Mouse (Mus musculus) lung, embryonic 14.5 days (tissue): ENCODE measurements around the gene Grik3. TPM values are rescaled to one million over a fixed set of nuclear protein-coding genes. Genes with fewer than 3 reads are reported as not detected.
A peak's percentile ranks its signal among the peaks of the same experiment; 100 is the strongest.

Source experiments
- ATAC-seq: fragments of 200-750 bp; cut with Nextera tagmentation; 2 replicates; pipeline ENCODE4 v1.8.0; 2017; ENCODE audit warnings: mild to moderate bottlenecking, moderate TSS enrichment, moderate library complexity; ENCODE audit not compliant: insufficient read depth
- DNase-seq: peaks from one replicate; pipeline ENCODE4 v3.0.0-alpha.2; 2015
- H3K27ac ChIP-seq: fragments of 300-500 bp; sonication (generic); 2 replicates; pipeline ENCODE4 v1.5.1; 2014; ENCODE audit warnings: low read depth, mild to moderate bottlenecking, moderate library complexity
- H3K27me3 ChIP-seq: fragments of 300-500 bp; sonication (generic); 2 replicates; pipeline ENCODE4 v1.6.1; 2014; ENCODE audit warnings: low read length, control low read depth; ENCODE audit not compliant: insufficient read depth
- H3K36me3 ChIP-seq: fragments of 300-500 bp; sonication (generic); 2 replicates; pipeline ENCODE4 v1.6.1; 2014; ENCODE audit warnings: control low read depth; ENCODE audit not compliant: insufficient read depth
- H3K4me1 ChIP-seq: fragments of 300-500 bp; sonication (generic); 2 replicates; pipeline ENCODE4 v1.6.1; 2014; ENCODE audit warnings: antibody characterized with exemption, control low read depth; ENCODE audit not compliant: insufficient read depth
- H3K4me2 ChIP-seq: fragments of 300-500 bp; sonication (generic); 2 replicates; pipeline ENCODE4 v1.6.1; 2014; ENCODE audit warnings: mild to moderate bottlenecking
- H3K4me3 ChIP-seq: fragments of 300-500 bp; sonication (generic); 2 replicates; pipeline ENCODE4 v1.5.1; 2014; ENCODE audit warnings: low read depth, low read length
- H3K9ac ChIP-seq: fragments of 300-500 bp; sonication (generic); 2 replicates; pipeline ENCODE4 v1.6.1; 2014
- H3K9me3 ChIP-seq: fragments of 300-500 bp; sonication (generic); 2 replicates; pipeline ENCODE4 v1.6.1; 2016; ENCODE audit warnings: low read depth, low read length, control low read depth
- CTCF ChIP-seq: IDR thresholded peaks from 2 replicates; pipeline ENCODE4 v1.5.1; 2016; ENCODE audit warnings: antibody characterized with exemption, low read depth
- WGBS: fragments of 180-500 bp; shearing (Covaris S2); extraction: QIAGEN DNeasy Blood & Tissue Kit; methylation state at CpG from one replicate; pipeline ENCODE4 v1.1.7; 2014; 5-methylcytosine and 5-hydroxymethylcytosine counted together
- polyA plus RNA-seq: library from polyadenylated mRNA; unstranded; fragments of >200 nt; fragmentation: Nextera tagmentation; extraction: Ambion mirVana; gene quantifications from 2 replicates; pipeline ENCODE4 v1.2.1, GENCODE M21; 2014

Grik3 gene
- polyA plus RNA-seq, 1 experiment from 2014 or later: not detected

GRCm38 (mm10) chr4:125512434-125512833 is 21.9 kb downstream of the Grik3 start:
- TF ChIP-seq CTCF: no peak
- no peak overlapping the region for H3K4me2 ChIP-seq
- H3K36me3 ChIP-seq: no peaks in the 10 kb centered on the region
- 74% methylated on average over 6 of the region's 6 CpGs for WGBS
- H3K4me3 ChIP-seq: no peak overlapping the region
- H3K9me3 ChIP-seq: no peaks in the 10 kb centered on the region
- DNase-seq: no peak
- no peaks in the 10 kb centered on the region for H3K4me1 ChIP-seq
- no peaks in the 10 kb centered on the region for H3K27me3 ChIP-seq
- no peak overlapping the region for H3K9ac ChIP-seq
- ATAC-seq: no peak
- H3K27ac ChIP-seq: no peak overlapping the region

GRCm38 (mm10) chr4:125515646-125516045 is 25.1 kb downstream of the Grik3 start:
- 51% methylated on average over 13 of the region's 13 CpGs for WGBS
- ATAC-seq (no peak), DNase-seq (no peak)
- no peaks in the 10 kb centered on the region for H3K9me3 ChIP-seq
- no peak overlapping the region for H3K9ac ChIP-seq
- H3K4me3 ChIP-seq: no peak overlapping the region
- H3K4me1 ChIP-seq: no peaks in the 10 kb centered on the region
- no peaks in the 10 kb centered on the region for H3K36me3 ChIP-seq
- H3K4me2 ChIP-seq: no peak overlapping the region
- H3K27me3 ChIP-seq: no peaks in the 10 kb centered on the region
- no peak overlapping the region for H3K27ac ChIP-seq
- TF ChIP-seq CTCF: no peak

- no peaks in the 10 kb centered on the region for H3K36me3 ChIP-seq
- ATAC-seq: no peak
- no peak for TF ChIP-seq CTCF
- H3K27me3 ChIP-seq: no peaks in the 10 kb centered on the region
- no peak for DNase-seq
- H3K4me2 ChIP-seq: no peak overlapping the region
- 56% methylated on average over 6 of the region's 6 CpGs for WGBS
- H3K9ac ChIP-seq: no peak overlapping the region
- H3K27ac ChIP-seq: no peak overlapping the region
- no peaks in the 10 kb centered on the region for H3K4me1 ChIP-seq
- no peak overlapping the region for H3K4me3 ChIP-seq
- no peaks in the 10 kb centered on the region for H3K9me3 ChIP-seq
These were observed 26.1 kb downstream of the Grik3 start for GRCm38 (mm10) chr4:125516612-125517011.

GRCm38 (mm10) chr4:125518861-125519260 is 28.4 kb downstream of the Grik3 start:
- 74% methylated on average over 5 of the region's 5 CpGs for WGBS
- peak; percentile 56 for DNase-seq

GRCm38 (mm10) chr4:125522931-125523330 is 32.4 kb downstream of the Grik3 start:
- ATAC-seq (no peak), DNase-seq (no peak)
- no peak for TF ChIP-seq CTCF
- Histone ChIP-seq H3K4me2 (no peak overlapping the region), H3K27ac (no peak overlapping the region), H3K27me3 (no peaks in the 10 kb centered on the region), H3K4me1 (no peaks in the 10 kb centered on the region), H3K9ac (no peak overlapping the region), H3K36me3 (no peaks in the 10 kb centered on the region), H3K9me3 (no peaks in the 10 kb centered on the region), H3K4me3 (no peak overlapping the region)
- 56% methylated on average over 7 of the region's 7 CpGs for WGBS

More at GRCm38 (mm10) chr4:125518861-125519260, 28.4 kb downstream of the Grik3 start:
- Histone ChIP-seq H3K36me3 (no peaks in the 10 kb centered on the region), H3K4me3 (no peak overlapping the region), H3K9ac (no peak overlapping the region), H3K27me3 (no peaks in the 10 kb centered on the region), H3K27ac (no peak overlapping the region), H3K4me2 (no peak overlapping the region), H3K4me1 (no peaks in the 10 kb centered on the region), H3K9me3 (no peaks in the 10 kb centered on the region)
- ATAC-seq: no peak
- TF ChIP-seq CTCF: no peak

GRCm38 (mm10) chr4:125525266-125525665 is 34.8 kb downstream of the Grik3 start:
- Histone ChIP-seq H3K36me3 (no peaks in the 10 kb centered on the region), H3K27ac (no peak overlapping the region), H3K9ac (no peak overlapping the region), H3K4me2 (no peak overlapping the region), H3K9me3 (no peaks in the 10 kb centered on the region), H3K4me3 (no peak overlapping the region), H3K27me3 (no peaks in the 10 kb centered on the region), H3K4me1 (no peaks in the 10 kb centered on the region)
- ATAC-seq (no peak), DNase-seq (no peak)
- TF ChIP-seq CTCF: no peak
- WGBS: 67% methylated on average over 4 of the region's 4 CpGs

- H3K4me2 ChIP-seq: no peak overlapping the region
- H3K9ac ChIP-seq: no peak overlapping the region
- no peaks in the 10 kb centered on the region for H3K36me3 ChIP-seq
- H3K27ac ChIP-seq: no peak overlapping the region
- no peaks in the 10 kb centered on the region for H3K4me1 ChIP-seq
- ATAC-seq (no peak), DNase-seq (no peak)
- H3K9me3 ChIP-seq: no peaks in the 10 kb centered on the region
- H3K4me3 ChIP-seq: no peak overlapping the region
- WGBS: 69% methylated on average over 5 of the region's 5 CpGs
- TF ChIP-seq CTCF: no peak
- H3K27me3 ChIP-seq: no peaks in the 10 kb centered on the region
These were observed 35.9 kb downstream of the Grik3 start for GRCm38 (mm10) chr4:125526425-125526824.

GRCm38 (mm10) chr4:125533965-125534364 is 43.5 kb downstream of the Grik3 start:
- ATAC-seq: no peak
- no peak overlapping the region for H3K4me3 ChIP-seq
- H3K9ac ChIP-seq: no peak overlapping the region
- no peak overlapping the region for H3K27ac ChIP-seq
- H3K36me3 ChIP-seq: no peaks in the 10 kb centered on the region
- H3K4me1 ChIP-seq: no peaks in the 10 kb centered on the region
- TF ChIP-seq CTCF: no peak
- H3K9me3 ChIP-seq: no peaks in the 10 kb centered on the region
- H3K27me3 ChIP-seq: peaks cover 6% of the 10 kb centered on the region; the same call in 1 of the 2 replicates
- DNase-seq: no peak
- 33% methylated on average over 9 of the region's 9 CpGs for WGBS
- H3K4me2 ChIP-seq: no peak overlapping the region
